Mouse (Mus musculus): ENCODE measurements at regions not wholly inside any gene's neighbourhood (a gene's known extent, or its start where the extent isn't known, plus 50 kb on each side); places are given as distances from the start of the nearest gene placed in this dataset.

DNA sequence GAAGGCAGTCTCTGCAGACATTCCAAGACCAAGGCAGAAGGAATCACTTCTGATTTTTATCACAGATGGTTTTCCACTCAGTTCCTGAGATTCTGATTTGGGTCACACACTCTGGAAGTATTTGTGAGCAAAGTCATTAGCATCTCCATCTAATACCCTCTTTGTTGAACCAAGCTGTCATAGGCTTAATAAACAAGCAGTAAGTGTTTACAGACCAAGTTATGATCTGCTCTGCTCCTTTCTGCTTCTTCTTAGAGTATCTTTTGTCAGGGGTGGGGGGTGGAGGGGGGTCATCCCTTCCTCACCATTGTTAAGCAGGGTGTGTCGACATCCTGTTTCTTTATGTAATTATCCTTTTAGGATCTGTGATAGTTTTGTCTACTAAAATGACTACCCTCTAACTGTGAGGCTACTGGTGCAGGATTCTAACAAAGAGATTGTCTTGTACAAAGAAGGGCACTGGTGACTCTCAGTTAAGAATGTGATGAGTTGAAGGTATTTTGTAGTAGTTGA is 358.2 kb upstream of the Adgrl2 start:
- TF ChIP-seq CTCF (IDR thresholded peaks at IDR 0.05; ENCODE audit: extremely low read depth, insufficient read length, insufficient replicate concordance, low read depth, low read length) (no peak), POLR2A (IDR thresholded peaks at IDR 0.05; ENCODE audit: low read depth, low read length) (no peak)
